Mouse (Mus musculus) embryonic fibroblast, embryonic 13.5 days (primary cell): ENCODE data around the gene Cyp2c70.
"Not testable (repeated sequence)": the region's sequence is repeated elsewhere in the genome, so short reads cannot be mapped to it uniquely, and the experiment has no call there.

Experiments used
- CTCF ChIP-seq: IDR thresholded peaks from 2 replicates; pipeline ENCODE4 v1.5.1; 2011; ENCODE audit warnings: mild to moderate bottlenecking, control low read depth, low read length, moderate library complexity, borderline replicate concordance; ENCODE audit not compliant: insufficient read depth
- POLR2A ChIP-seq: IDR thresholded peaks from 2 replicates; pipeline ENCODE4 v1.6.1; 2011; ENCODE audit warnings: low read depth, mild to moderate bottlenecking, control low read depth, low read length, moderate library complexity

- TF ChIP-seq CTCF, POLR2A: not testable (repeated sequence)
Observed at GRCm38 (mm10) chr19:40125165-40125564, 62.0 kb downstream of the Cyp2c70 start.
